Mouse (Mus musculus): ENCODE measurements at regions not wholly inside any gene's neighbourhood (a gene's known extent, or its start where the extent isn't known, plus 50 kb on each side); places are given as distances from the start of the nearest gene placed in this dataset.
A peak's percentile ranks its signal among the peaks of the same experiment; 100 is the strongest.

DNA sequence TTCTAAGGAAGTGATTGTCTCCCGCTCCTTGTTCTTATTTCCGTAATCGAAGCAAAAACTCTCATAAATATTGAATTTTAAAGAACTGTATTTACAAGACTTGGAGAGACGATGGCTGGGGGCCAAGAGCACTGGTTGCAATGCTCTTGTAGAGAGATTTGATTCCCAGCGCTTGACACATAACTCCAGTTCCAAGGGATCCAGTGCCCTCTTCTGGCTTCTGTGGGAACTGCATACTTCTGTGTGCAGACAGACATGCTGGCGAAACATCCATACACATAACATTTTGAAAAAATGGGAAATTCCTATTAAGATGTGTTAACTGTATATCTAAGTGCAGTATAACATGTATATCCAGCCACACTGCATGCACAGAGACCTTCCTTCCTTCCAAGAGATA is 266.3 kb downstream of the Pax3 start:
- no peaks in the 10 kb centered on the region for H3K4me1 ChIP-seq (ENCODE audit: control insufficient read depth, insufficient read depth, low read length)
- DNase-seq (ENCODE audit: low spot score): peak; percentile 36
- H3K9me3 ChIP-seq (ENCODE audit: control insufficient read depth, low read length): no peaks in the 10 kb centered on the region
- no peak overlapping the region for H3K4me3 ChIP-seq (ENCODE audit: low read depth, low read length)
- no peak overlapping the region for H3K9ac ChIP-seq (ENCODE audit: low read length)
- no peaks in the 10 kb centered on the region for H3K36me3 ChIP-seq (ENCODE audit: control insufficient read depth, insufficient read depth, low read length)
- H3K4me2 ChIP-seq (ENCODE audit: low read depth, severe bottlenecking): no peak overlapping the region
- WGBS: 88% methylated on average over 6 of the region's 6 CpGs
- no peak for ATAC-seq (ENCODE audit: insufficient number of reproducible peaks, low FRiP score, low TSS enrichment, low read depth)
- no peak overlapping the region for H3K27ac ChIP-seq (replicated peaks; ENCODE audit: low read depth, low read length)
- no peaks in the 10 kb centered on the region for H3K27me3 ChIP-seq (ENCODE audit: control insufficient read depth, insufficient read depth, low read length)

DNA sequence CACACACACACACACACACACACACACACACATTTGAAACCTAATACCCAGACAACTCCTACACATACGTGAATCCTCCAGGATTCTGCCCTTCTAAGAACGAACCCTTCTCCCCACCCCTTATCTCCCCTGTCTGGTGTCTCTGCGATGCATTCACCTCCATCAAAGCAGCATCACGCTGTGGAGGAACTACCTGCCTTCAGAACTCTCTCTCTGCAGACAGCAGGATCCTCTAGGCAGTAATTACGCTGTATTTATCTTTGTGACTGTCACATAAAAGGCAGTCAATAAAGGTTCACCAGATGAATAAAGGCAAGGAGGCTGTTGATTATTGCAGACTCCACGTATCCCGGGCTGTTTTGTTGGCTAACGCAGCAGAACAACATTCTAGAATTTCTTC is 267.4 kb downstream of the Pax3 start:
- Histone ChIP-seq H3K27ac (replicated peaks; ENCODE audit: low read depth, low read length) (no peak overlapping the region), H3K9me3 (ENCODE audit: control insufficient read depth, low read length) (no peaks in the 10 kb centered on the region), H3K4me3 (ENCODE audit: low read depth, low read length) (no peak overlapping the region), H3K4me1 (ENCODE audit: control insufficient read depth, insufficient read depth, low read length) (no peaks in the 10 kb centered on the region), H3K27me3 (ENCODE audit: control insufficient read depth, insufficient read depth, low read length) (no peaks in the 10 kb centered on the region), H3K36me3 (ENCODE audit: control insufficient read depth, insufficient read depth, low read length) (no peaks in the 10 kb centered on the region), H3K4me2 (ENCODE audit: low read depth, severe bottlenecking) (no peak overlapping the region), H3K9ac (ENCODE audit: low read length) (no peak overlapping the region)
- DNase-seq (ENCODE audit: low spot score) (peak; percentile 19), ATAC-seq (ENCODE audit: insufficient number of reproducible peaks, low FRiP score, low TSS enrichment, low read depth) (no peak)
- WGBS: 19% methylated on average over 8 of the region's 8 CpGs

DNA sequence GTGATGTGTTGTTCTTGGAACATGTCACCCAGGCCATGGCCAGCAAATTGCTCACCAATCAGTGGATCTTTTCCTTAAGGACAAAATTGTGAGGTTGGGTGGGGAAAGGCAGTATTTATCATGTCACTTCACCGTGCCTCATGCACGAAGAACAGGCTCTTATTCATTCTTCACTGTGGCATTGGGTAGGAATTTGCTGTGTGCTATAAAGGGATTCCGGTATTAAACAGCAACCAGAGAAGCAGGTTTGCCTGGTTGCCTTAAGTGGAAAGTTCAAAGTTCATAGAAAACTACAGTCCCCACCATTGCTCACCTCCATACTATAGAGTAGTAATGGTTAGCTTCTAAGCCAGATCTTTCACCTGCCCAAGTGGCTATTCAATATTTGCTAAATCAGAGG is 270.8 kb downstream of the Pax3 start:
- DNase-seq (ENCODE audit: low spot score) (peak; percentile 7), ATAC-seq (ENCODE audit: insufficient number of reproducible peaks, low FRiP score, low TSS enrichment, low read depth) (no peak)
- Histone ChIP-seq H3K4me3 (ENCODE audit: low read depth, low read length) (no peak overlapping the region), H3K27me3 (ENCODE audit: control insufficient read depth, insufficient read depth, low read length) (no peaks in the 10 kb centered on the region), H3K27ac (replicated peaks; ENCODE audit: low read depth, low read length) (no peak overlapping the region), H3K36me3 (ENCODE audit: control insufficient read depth, insufficient read depth, low read length) (no peaks in the 10 kb centered on the region), H3K9me3 (ENCODE audit: control insufficient read depth, low read length) (no peaks in the 10 kb centered on the region), H3K4me1 (ENCODE audit: control insufficient read depth, insufficient read depth, low read length) (no peaks in the 10 kb centered on the region), H3K9ac (ENCODE audit: low read length) (no peak overlapping the region), H3K4me2 (ENCODE audit: low read depth, severe bottlenecking) (no peak overlapping the region)
- 91% methylated on average over 3 of the region's 3 CpGs for WGBS

DNA sequence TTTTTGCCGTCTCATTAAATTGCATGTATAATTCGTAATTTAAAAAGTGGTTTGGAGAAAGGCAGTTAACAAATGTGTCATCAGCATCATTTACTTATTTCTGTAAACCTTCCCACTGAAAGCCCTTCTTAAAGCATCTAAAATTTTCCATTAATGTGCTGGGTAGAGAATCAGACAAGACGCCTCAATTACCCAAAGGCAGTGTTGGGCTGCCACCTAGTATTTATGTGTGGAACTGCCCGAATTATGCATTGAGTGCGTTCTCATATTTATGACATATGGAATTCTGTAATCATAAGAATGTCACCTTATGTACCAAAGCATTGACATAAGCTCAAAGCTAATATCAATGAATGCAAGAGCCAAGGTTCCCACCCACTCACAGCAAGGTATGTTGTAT is 300.7 kb downstream of the Pax3 start:
- WGBS: 69% methylated on average over 5 of the region's 5 CpGs
- no peaks in the 10 kb centered on the region for H3K27me3 ChIP-seq (ENCODE audit: control insufficient read depth, insufficient read depth, low read length)

DNA sequence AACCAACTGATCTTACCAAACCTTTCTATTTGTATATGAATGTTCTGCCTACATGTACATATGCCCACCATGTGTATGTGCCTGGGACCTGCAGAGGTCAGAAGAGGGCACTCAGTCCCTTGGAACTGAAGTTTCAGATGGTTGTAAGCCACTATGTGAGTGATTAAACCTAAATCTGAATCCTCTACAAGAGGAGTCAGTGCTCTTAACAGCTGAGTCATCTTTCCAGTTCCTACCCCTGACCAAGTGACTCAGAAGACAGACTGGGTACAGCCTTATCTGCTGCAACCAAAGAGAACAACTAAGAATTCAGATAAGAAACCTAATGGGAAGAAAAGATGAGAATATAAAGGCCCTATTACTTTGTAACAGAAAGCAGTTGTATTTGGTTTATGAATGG is 317.9 kb downstream of the Pax3 start:
- no peaks in the 10 kb centered on the region for H3K27me3 ChIP-seq (ENCODE audit: control insufficient read depth, insufficient read depth, low read length)
- DNase-seq (ENCODE audit: low spot score) (no peak), ATAC-seq (ENCODE audit: insufficient number of reproducible peaks, low FRiP score, low TSS enrichment, low read depth) (no peak)
- no peak overlapping the region for H3K9ac ChIP-seq (ENCODE audit: low read length)
- no peak overlapping the region for H3K27ac ChIP-seq (replicated peaks; ENCODE audit: low read depth, low read length)
- H3K4me2 ChIP-seq (ENCODE audit: low read depth, severe bottlenecking): no peak overlapping the region
- no peaks in the 10 kb centered on the region for H3K36me3 ChIP-seq (ENCODE audit: control insufficient read depth, insufficient read depth, low read length)
- H3K9me3 ChIP-seq (ENCODE audit: control insufficient read depth, low read length): no peaks in the 10 kb centered on the region
- no peaks in the 10 kb centered on the region for H3K4me1 ChIP-seq (ENCODE audit: control insufficient read depth, insufficient read depth, low read length)
- H3K4me3 ChIP-seq (ENCODE audit: low read depth, low read length): no peak overlapping the region

More for the DNA sequence above, 300.7 kb downstream of the Pax3 start:
- Histone ChIP-seq H3K27ac (replicated peaks; ENCODE audit: low read depth, low read length) (no peak overlapping the region), H3K36me3 (ENCODE audit: control insufficient read depth, insufficient read depth, low read length) (no peaks in the 10 kb centered on the region), H3K4me1 (ENCODE audit: control insufficient read depth, insufficient read depth, low read length) (no peaks in the 10 kb centered on the region), H3K9me3 (ENCODE audit: control insufficient read depth, low read length) (no peaks in the 10 kb centered on the region), H3K4me2 (ENCODE audit: low read depth, severe bottlenecking) (no peak overlapping the region), H3K9ac (ENCODE audit: low read length) (no peak overlapping the region), H3K4me3 (ENCODE audit: low read depth, low read length) (no peak overlapping the region)
- peak; percentile 28 for DNase-seq (ENCODE audit: low spot score)
- no peak for ATAC-seq (ENCODE audit: insufficient number of reproducible peaks, low FRiP score, low TSS enrichment, low read depth)

DNA sequence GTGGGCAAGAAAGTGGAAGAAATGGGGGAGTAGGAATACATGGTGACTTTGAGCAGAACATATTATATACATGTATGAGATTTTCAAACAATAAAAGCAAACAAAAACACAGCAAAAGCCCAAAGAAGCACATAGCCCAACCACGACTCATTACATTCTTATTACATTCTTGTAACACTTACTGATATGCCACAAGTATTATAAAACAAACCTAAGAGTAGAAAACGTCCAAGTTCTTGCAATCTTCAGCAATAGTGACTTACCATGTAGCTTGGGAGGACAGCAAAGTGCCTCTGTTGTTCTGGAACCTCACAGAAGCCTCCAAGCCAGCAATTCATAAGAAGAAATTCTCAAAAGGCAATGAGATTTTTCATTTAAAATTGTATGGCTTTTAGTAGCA is 326.8 kb downstream of the Pax3 start:
- Histone ChIP-seq H3K9me3 (ENCODE audit: control insufficient read depth, low read length) (no peaks in the 10 kb centered on the region), H3K36me3 (ENCODE audit: control insufficient read depth, insufficient read depth, low read length) (no peaks in the 10 kb centered on the region), H3K4me1 (ENCODE audit: control insufficient read depth, insufficient read depth, low read length) (no peaks in the 10 kb centered on the region), H3K9ac (ENCODE audit: low read length) (no peak overlapping the region), H3K27ac (replicated peaks; ENCODE audit: low read depth, low read length) (no peak overlapping the region), H3K4me3 (ENCODE audit: low read depth, low read length) (no peak overlapping the region), H3K4me2 (ENCODE audit: low read depth, severe bottlenecking) (no peak overlapping the region), H3K27me3 (ENCODE audit: control insufficient read depth, insufficient read depth, low read length) (no peaks in the 10 kb centered on the region)
- no peak for ATAC-seq (ENCODE audit: insufficient number of reproducible peaks, low FRiP score, low TSS enrichment, low read depth)
- WGBS: 65% methylated on average over 2 of the region's 2 CpGs
- no peak for DNase-seq (ENCODE audit: low spot score)

DNA sequence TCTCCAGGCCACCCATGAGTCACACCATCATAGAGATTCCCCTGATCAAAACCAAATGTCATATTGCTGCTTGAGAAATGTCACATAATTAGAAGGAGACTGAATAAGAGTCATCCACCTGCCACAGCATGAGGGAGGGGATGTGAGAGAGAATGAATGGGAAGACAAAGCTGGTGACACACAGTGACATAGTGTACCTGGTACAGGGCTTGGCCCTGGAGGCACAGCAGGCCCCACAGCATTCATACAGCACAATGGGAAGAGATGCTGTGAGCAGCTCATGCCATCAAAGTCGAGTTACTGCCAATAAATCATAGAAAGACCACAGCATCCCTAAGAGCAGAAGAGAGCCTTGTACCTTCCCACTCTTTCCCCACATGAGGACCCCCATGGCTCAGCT is 327.8 kb downstream of the Pax3 start:
- 68% methylated on average over 1 of the region's 1 CpGs for WGBS
- Histone ChIP-seq H3K9ac (ENCODE audit: low read length) (no peak overlapping the region), H3K4me2 (ENCODE audit: low read depth, severe bottlenecking) (no peak overlapping the region), H3K27ac (replicated peaks; ENCODE audit: low read depth, low read length) (no peak overlapping the region), H3K9me3 (ENCODE audit: control insufficient read depth, low read length) (no peaks in the 10 kb centered on the region), H3K36me3 (ENCODE audit: control insufficient read depth, insufficient read depth, low read length) (no peaks in the 10 kb centered on the region), H3K4me1 (ENCODE audit: control insufficient read depth, insufficient read depth, low read length) (no peaks in the 10 kb centered on the region), H3K4me3 (ENCODE audit: low read depth, low read length) (no peak overlapping the region), H3K27me3 (ENCODE audit: control insufficient read depth, insufficient read depth, low read length) (no peaks in the 10 kb centered on the region)
- ATAC-seq (ENCODE audit: insufficient number of reproducible peaks, low FRiP score, low TSS enrichment, low read depth) (no peak), DNase-seq (ENCODE audit: low spot score) (no peak)

DNA sequence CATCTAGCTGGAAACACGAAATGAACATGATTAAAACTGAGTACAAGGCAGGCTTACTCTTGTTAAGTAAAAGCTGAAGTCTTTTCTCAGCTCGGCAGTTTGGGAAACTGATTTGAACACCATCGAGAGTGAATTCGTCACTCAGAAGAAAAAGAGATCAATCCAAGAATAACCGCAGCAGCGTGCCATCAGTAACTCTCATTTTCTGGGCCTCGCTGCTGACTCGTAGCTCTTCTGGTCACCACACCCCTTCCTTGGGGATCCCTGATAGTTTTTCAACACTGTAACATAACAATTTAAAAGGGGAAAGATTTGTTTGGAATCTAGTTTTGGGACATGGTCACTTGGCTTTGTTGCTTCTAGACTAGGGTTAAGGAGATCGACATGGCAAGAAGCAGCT is 337.0 kb downstream of the Pax3 start:
- Histone ChIP-seq H3K4me3 (ENCODE audit: low read depth, low read length) (no peak overlapping the region), H3K9ac (ENCODE audit: low read length) (no peak overlapping the region), H3K27ac (replicated peaks; ENCODE audit: low read depth, low read length) (no peak overlapping the region), H3K9me3 (ENCODE audit: control insufficient read depth, low read length) (no peaks in the 10 kb centered on the region), H3K27me3 (ENCODE audit: control insufficient read depth, insufficient read depth, low read length) (no peaks in the 10 kb centered on the region), H3K4me2 (ENCODE audit: low read depth, severe bottlenecking) (no peak overlapping the region), H3K36me3 (ENCODE audit: control insufficient read depth, insufficient read depth, low read length) (no peaks in the 10 kb centered on the region), H3K4me1 (ENCODE audit: control insufficient read depth, insufficient read depth, low read length) (no peaks in the 10 kb centered on the region)
- no peak for DNase-seq (ENCODE audit: low spot score)
- ATAC-seq (ENCODE audit: insufficient number of reproducible peaks, low FRiP score, low TSS enrichment, low read depth): no peak
- 94% methylated on average over 9 of the region's 9 CpGs for whole genome bisulfite sequencing

DNA sequence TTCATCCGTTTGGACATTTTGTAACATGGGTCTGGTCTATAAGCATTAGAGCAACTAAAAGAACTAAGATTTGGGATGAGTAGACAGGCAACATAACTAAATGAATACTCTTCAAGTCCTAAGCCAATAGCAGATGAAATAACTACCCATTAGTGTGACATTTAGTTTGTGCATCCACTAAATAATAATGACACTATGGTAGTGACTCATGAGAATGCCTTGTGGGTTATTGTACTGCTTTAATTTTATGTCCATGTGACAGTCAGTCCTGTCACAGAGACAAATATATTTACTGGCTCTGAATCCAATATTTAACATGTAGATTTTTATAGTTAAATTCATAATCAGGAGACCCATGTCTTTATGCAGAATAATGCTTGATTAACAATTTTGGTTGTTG is 339.5 kb upstream of the Epha4 start:
- H3K4me3 ChIP-seq (ENCODE audit: low read depth, low read length): no peak overlapping the region
- no peaks in the 10 kb centered on the region for H3K4me1 ChIP-seq (ENCODE audit: control insufficient read depth, insufficient read depth, low read length)
- H3K36me3 ChIP-seq (ENCODE audit: control insufficient read depth, insufficient read depth, low read length): no peaks in the 10 kb centered on the region

More for the DNA sequence above, 339.5 kb upstream of the Epha4 start:
- 83% methylated on average over 1 of the region's 1 CpGs for WGBS
- H3K4me2 ChIP-seq (ENCODE audit: low read depth, severe bottlenecking): no peak overlapping the region
- H3K9ac ChIP-seq (ENCODE audit: low read length): no peak overlapping the region
- H3K27me3 ChIP-seq (ENCODE audit: control insufficient read depth, insufficient read depth, low read length): no peaks in the 10 kb centered on the region
- ATAC-seq (ENCODE audit: insufficient number of reproducible peaks, low FRiP score, low TSS enrichment, low read depth) (no peak), DNase-seq (ENCODE audit: low spot score) (no peak)
- no peak overlapping the region for H3K27ac ChIP-seq (replicated peaks; ENCODE audit: low read depth, low read length)
- no peaks in the 10 kb centered on the region for H3K9me3 ChIP-seq (ENCODE audit: control insufficient read depth, low read length)
